Mouse (Mus musculus) kidney, postnatal 36 days (tissue): Measurements from ENCODE around the gene F830045P16Rik.
"Not testable (repeated sequence)": the region's sequence is repeated elsewhere in the genome, so short reads cannot be mapped to it uniquely, and the experiment has no call there.

Experiments used
- DNase-seq, 2 experiments: peaks; one replicate each; pipeline ENCODE4 v3.0.0; 2021 to 2022; ENCODE audit warnings: mixed read lengths in 2 of 2

Gene F830045P16Rik

DNA sequence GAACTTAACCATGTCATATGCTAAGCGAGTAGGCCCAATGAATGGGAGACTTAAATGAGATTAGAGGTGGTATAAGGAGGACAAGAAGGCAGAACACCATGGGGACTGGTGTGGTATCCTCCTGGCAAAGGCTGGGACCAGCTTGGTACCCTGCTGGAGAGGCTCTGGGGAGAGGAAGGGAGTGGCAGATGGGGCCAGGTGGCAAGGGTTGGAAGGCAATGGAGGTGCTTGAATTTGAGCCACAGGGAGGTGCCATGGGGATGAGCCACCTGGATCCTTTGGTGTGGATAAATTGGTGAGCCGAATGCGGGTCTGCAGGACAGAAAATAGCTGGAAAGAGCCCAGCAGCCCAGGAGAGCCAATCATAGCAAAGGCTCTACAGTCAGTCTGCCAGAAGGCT lies 8.5 kb upstream of the F830045P16Rik start:
- no peak for DNase-seq

DNA sequence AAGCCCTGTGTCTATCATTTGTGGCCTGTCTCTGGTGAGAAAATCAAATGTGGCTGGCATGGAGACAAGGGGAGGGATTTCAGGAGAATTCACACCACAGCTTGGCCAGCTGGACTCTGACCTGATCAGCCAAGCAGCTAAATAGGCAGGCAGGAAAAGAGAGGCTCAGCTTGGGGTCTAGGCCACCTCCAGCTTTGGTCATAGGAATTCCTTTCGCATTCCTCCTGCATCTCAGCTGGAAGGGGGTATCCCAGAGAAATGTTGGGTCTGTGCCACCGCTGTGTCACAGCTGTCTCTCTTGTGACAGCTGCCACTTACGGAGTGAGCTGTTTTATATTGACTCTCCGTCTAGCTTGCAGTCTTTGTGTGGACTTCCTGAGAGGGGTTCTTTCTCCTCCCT lies 8.0 kb upstream of the F830045P16Rik start:
- DNase-seq, result peak; percentile 84 to 88

DNA sequence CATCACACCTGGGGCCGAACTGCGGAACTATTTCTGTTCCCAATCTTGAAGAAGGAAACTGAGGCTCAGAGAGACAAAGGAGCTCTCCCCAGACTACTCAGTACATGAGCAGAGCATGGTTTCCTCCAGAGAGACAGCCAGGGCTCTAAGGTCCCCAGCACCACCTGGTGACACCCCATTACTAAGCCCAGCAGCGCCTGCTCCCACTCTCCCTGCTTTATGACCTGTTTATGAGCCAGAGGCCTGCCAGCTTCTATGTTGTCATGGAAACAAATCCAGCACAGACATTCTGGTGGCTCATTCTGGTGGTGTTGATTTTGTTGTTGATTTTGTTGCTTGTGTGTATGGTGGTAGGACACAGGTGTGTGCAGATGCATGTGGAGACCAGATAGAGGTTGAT lies 3.6 kb upstream of the F830045P16Rik start:
- no peak for DNase-seq

DNA sequence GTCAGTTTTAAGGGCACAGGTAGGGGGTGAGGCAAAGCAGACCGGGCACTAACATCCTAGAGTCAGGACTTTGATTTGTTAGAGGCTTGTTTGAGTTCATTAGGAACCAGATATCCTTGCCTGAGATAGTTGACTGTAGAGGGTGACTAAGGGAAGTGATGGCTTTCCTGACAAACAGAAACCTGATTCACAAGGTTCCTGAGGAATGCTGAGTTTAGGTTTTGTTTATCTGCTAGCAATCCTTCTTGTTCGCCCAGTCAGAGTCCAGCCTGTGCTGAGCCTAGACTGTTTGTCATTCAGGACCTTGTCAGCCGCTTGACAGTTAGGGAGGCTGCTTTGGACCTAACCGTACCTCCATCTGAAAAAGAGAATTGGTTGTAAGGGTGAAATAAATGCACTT lies 2.8 kb upstream of the F830045P16Rik start:
- no peak for DNase-seq

DNA sequence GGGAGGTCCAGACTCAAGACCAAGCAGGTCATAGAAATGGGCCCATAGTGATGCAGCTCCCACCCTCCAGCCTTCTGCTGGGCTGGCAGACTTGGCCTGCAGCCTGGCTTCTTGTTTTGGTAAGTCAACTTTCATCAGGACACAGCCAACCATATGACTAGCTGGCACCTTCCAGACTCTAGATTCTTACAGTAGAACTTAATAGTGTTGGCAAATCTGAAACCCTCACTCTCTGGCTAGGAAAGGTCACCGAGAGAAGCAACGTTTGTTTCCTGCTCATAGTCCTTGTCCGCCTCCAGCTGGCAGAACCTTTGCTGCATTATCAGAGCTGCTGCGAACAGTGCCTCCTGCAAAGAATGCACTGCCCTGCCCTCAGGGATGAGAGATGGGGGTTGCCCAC lies 1.5 kb upstream of the F830045P16Rik start:
- DNase-seq, result peak; percentile 30 to 40

DNA sequence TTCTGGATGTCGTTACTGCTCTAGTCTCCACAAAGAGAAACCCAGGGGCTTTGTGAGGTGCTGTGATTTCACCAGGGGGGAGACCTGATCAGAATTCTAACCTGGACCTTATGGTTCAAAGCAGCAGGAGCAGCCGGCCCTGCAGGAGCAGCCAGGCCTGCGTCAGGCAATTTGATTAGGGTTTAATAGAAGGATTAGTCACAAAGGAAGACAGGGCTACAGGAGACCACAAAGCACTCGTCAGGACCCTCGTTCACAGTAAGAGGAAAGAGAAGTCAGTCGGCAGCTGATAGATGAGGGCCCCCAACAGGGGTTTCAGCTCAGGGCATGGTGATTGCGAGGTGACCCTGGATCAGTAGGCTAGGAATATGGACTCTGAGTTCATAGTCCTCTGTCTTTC lies 958 bp upstream of the F830045P16Rik start:
- DNase-seq, result no peak

DNA sequence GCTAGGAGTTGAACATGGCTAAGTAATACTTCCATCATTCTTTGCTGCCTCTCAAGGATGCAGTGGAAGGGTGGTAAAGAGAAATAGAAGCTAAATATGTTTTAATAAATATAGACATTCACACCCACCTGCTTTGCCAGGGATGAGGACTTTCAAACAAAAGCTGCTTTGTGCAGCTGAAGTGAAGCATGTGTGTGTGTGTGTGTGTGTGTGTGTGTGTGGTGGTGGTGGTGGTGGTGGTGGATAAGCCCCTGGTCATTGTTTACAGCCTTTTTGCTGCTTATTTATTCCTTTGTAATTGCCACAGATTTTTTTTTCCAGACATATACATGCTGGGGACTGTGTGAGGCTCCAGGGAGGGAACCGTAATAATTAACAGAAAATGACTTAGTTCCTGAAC lies 524 bp upstream of the F830045P16Rik start:
- DNase-seq, result no peak

DNA sequence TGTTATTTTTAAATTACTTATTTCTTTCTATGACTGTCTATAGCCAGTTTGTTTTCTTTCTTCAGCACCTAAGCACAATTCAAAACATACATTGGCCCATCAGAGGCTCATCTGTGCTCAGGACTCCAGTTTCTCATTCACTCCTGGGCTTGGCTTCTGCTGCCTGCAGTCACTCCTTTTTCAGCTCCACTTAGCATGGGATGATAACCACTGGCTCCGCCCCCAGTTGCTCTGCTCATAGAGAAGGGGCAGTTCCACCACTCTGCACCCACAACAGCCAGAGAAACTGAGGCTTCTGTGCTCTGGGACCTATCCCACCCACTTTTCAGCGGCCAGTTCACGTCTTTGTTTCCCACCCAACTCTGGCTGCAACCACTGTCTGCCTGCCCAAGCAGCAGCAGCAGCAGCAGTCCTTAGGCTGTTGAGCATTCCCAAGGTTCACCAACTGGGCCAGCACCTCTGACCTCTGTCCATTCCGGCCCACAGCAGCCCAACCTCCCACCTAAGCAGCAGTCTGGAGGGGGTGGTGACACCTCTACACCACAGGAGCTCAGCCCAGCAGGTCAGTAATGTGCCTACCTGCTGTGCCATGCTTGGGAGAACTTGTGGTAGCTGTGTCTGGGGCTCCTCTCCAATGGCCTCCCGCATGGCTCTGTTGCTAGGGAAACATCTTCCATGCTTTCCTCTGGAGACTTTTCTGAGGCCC lies 1.4 kb downstream of the F830045P16Rik start:
- peak in 1 of 2 experiments; percentile 7 for DNase-seq

DNA sequence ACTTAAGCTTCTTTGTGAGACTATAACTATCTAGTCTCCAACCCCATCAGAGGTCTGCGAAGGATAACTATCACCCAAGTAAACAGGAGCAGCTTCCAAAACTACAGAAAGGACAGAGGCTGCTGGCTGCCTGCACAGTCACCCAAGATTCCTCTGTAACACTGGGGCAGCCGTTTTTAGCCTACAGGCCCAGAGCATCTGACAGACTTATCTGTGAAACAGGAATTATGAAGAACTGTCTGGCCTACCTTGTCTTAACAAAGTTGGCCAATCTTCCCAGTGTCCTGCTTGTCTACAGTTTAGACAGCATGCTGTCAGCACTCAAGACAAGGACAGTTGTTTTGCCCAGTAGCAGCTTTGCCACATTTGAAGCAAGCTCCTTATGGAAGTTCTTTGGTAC lies 4.5 kb downstream of the F830045P16Rik start:
- DNase-seq, result no peak

DNA sequence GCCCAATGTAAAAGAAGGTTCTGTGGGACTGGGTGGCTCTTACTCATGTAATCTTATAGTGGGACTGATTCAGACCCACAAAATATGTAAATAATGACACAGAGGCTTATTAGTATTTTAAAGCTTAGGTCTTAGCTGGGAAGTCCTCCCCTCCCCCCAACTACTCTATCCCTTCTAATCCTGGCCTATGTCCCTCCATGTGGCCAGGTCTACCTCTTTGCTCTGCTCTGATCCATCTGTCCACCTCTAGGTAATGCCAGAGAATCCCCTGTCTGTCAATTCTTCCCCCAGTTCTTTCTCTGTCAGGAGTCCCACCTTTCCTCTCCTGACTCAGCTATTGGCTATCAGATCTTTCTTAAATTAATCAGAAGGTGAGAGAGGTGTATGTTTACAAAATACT lies 5.3 kb downstream of the F830045P16Rik start:
- DNase-seq, result no peak

DNA sequence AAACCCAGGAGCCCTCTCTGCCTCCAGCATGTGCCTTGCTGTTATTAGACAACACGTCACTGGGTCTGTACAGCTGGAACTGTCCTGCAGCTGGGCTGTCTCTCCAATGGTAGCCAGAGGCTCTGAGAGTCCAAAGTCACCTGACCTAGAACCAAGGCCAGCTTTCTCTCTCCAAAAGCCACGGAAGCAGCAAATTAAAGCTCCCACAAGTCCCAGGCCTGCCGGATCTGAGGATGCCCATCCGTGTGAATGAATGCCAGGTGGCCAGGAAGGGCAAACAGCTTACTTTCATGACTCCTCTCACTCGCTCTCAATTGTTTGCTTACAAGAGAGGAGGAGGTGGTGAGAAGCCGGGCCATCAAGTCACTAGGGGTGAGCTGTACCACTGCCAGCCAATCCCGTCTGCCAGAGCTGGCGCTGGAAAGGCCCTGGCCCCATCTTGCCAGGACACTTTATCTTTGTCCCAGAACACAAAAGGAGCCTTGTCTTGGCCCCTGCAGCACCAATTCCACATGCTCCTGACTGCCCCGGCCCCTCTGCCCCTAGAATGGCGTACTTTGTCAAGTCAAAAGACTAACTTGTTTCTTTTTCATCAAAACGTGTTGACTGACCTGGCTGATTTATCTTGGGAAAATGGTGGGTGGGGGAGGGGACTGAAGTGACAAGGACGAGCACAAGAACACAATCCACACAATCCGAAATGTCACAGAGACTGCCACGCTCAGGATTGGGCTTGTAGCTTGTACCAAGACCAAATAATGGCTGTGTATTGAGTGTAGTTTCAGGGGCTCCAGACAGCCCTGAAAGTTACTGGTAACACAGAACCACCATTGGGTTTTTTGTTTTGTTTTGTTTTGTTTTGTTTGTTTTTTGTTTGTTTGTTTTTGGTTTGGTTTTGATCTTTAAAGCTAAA lies 6.8 kb downstream of the F830045P16Rik start:
- peak; percentile 23 to 37 for DNase-seq

DNA sequence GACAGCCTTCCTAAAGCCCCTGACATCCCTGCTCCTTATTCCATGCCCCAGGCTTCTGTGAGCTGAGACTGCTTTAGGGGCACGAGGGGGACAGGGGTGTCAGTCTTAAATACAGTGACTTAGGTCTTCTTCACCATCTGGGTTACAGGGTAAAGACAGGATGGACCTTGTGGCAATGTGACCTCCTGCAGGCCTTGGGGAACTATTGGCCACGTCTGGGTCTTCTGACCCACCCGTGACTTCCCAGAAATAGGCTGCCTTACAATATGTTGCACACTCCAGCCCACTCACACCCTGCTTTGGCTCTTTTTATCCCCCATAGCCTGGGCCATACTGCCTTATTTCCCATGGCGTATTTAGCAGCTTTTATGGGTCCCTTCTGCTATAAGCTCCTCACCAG lies 8.5 kb downstream of the F830045P16Rik start:
- no peak for DNase-seq

DNA sequence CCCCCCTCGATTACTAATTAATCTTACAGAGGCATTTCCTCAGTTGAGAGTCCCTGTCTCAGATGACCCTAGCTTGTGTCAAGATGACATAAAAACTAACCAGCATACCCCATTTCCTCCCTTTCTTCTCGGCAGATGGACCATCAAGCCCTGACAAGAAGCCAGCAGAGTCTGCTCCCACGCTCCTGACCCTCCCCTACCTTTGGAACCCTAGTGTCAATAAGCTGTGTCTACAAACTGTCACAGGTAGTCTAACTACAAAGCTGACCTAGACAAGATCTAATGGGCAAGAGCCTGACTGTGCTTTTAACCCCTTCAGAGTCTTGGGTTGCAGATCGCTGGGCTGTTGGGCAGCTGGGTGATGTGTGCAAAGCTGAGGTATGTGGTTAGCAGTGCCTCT lies 10.1 kb downstream of the F830045P16Rik start:
- no peak for DNase-seq

DNA sequence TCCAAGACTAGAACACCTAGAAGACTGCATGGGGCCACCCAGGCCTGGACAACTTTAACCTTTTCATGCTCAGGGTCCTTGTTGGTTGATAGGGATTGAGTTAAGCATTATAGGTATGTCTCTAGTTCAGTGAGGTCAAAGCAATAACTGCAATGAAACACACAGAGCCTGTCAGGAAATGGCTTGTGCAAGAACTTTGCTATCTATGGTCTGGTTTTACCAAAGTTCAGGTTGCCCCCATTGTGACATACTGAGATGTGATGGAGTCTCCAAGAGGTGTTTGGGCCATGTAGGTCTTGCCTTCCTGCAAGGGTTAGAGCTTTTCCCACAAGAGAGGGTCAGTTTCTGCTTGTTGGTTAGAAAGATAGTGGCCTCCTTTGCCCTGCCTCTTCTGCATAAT lies 10.8 kb downstream of the F830045P16Rik start:
- DNase-seq, result no peak

DNA sequence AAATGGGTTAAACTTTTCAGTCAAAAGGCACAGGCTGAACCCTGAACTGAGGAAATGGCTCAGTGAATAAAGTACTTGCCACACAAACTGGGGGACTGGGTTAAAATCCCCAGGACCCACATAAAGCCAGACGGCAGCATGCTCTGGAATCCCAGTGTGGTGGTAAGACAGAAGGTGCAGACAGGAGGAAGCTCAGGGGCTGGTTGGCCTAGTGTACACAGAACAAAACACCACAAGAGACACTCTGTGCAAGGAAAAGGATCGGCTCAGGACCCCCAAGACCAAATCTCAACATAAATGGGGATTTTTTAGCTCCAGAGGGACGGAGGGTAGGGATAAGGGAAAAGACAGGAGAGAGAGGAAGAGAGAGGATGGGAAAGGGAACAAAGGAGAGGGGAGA lies 17.9 kb downstream of the F830045P16Rik start:
- no peak for DNase-seq

DNA sequence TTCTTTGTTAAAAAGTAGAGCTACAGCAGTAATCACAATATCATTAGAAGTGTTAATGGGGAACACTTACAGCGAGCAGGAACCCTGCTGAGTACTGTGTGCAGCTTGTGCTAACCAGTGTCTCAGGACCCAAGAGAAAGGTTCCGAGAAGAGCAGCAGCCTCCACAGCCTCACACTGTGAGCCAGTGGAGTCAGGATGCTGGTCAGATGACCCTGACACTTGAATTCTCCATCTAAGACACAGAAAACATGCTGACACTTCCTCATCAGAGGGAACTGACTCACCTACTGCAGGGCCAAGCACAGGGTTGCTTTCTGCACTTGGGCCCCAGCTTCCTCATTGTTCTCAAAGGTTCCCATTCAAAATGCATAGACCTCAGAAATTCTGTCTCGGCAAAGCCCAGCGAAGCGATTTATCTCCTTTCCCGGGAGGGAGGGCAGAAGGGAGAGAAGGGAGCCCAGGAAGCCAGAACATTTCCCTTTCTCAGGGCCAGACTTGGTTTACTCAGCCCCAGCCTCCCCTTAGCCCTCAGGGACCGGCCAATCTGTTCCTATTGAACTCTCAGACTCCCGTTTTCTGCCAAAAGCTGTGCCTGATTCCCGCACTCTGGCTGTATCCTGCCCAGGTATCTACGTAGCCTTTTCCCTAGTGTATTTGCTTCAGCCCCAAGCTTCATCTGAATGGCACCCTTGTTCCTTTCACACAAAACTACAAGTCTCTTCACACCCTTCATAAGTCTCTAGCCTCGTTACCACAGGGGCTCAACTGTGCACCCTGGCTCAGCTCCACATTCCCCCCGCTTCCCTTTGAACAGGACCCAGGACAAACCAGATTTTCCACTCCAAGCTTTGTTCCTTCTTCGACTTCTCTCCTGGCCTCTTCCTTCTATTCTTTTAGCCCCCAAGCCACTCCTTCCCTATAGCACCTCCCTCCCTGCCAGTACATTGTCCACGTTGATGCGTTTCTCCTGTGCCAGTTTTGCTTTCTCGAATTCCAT lies 21.2 kb downstream of the F830045P16Rik start:
- no peak for DNase-seq

DNA sequence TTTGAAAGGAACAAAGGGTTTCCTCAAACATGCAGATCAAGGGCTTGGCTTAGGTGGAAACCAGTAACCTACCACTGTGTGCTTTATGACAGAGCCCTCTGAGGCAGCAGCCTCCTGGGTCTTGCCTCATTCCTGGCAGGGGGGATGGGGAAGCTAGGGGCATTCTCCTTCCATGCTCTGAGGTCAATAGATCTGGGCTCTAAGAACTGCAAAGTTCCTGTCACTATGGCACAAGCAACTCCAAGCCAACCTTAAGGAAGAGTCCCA lies 22.1 kb downstream of the F830045P16Rik start:
- no peak for DNase-seq

DNA sequence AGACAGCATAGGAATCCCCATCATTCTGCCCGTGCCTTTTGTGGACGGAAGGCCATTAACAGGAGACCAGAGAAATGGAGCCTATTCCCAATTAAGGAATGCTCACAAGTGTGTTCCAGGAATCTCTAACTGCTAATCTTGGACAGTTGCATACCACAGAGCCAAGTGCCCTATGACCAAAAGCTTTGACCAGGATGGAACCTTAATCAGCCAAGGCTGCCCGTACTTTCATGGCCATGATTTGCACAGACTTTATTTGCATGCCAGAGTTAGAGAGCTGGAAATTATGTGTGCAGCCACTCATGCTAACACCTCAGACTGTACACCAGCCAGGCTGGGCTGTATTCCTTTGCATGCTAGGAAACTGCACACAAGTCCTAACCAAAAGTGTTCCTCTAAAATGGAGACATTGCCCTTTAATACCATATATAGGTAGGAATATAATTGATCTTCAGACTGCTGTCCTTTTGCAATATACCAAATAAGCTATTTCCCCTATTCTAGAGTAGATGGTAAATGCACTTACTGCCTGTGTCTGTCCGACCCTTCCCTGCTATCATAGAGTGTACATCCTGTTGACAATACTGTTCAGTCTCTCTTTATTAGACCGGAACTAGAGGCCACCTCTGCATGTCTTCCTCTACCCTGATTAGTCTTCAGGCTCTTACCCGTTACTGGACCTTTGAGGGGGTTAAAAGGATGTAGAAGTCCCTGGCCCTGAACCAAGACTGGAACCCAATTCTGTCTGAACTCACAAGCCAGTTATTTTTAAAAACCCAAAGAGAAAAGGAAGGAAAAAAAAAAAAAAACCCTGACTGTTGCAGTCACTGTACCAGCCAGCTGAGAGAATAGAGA lies 22.6 kb downstream of the F830045P16Rik start:
- DNase-seq, result peak; percentile 19 to 22

DNA sequence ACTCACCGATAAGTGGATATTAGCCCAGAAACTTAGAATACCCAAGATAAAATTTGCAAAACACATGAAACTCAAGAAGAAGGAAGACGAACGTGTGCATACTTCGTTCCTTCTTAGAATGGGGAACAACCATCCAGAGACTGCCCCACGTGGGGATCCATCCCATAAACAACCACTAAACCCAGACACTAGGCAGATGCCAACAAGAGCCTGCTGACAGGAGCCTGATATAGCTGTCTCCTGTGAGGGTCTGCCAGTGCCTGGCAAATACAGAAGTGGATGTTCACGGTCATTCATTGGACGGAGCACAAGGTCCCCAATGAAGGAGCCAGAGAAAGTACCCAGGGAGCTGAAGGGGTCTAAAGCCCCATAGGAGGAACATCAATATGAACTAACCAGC lies 24.3 kb downstream of the F830045P16Rik start:
- not testable (repeated sequence) for DNase-seq

DNA sequence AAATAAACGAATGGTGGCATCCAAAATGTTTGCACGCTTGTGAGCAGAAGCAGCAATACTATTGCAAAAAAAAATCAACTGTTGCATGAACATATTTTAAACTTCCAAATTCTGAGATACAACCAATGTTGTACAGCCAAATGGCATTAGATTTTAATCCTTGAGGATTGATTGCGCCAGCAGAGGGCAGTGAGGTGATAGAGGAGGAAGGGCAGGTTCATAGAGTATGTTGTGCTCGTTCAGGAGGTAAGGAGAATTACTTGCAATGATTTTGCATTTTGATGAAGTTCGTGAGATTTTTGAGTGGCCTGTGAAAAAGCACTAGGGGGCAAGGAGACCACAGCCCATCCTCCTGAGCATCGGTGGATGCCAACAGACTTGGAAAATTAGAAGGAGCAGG lies 33.8 kb downstream of the F830045P16Rik start:
- peak; percentile 56 to 86 for DNase-seq

DNA sequence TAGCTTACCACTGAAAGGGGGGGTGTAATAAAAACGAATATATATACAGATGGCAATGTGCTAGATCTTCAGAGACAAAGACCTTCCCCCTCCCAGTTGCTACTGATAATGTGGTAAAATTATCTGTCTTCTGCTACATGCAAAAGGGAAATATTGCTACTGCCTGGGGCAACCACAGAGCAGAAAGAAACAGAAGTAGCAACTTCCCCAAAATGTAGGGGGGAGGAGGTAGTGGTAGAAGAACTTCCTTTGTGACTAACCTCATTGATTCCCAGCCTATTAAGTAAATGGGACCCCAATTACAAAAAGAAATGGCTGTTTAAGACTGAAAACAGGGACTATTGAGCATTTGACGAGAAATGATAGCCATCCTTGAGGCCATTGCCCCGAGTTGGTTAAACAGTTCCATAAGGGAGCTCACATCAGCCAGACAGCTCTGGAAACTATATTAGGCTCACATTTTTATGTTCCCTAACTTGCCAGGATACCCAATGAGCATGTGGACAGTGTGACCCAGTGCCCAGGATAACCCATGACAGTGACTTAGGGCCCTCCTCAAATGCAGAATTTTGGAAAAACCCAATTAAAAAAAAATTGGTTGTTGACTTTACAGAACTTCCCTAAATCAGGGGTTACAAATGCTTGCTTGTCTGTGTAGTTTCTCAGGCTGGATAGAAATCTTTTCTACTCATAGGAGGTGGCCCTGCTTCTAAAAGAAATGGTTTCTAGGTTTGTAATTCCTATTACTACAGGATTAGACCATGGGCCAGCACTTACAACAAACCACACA lies 46.7 kb downstream of the F830045P16Rik start:
- no peak for DNase-seq
